Mouse (Mus musculus) forebrain, embryonic 15.5 days (tissue): ENCODE data around the gene Dap3. TPM values are rescaled to one million over a fixed set of nuclear protein-coding genes. Genes with fewer than 3 reads are reported as not detected.
"Not testable (repeated sequence)": the region's sequence is repeated elsewhere in the genome, so short reads cannot be mapped to it uniquely, and the experiment has no call there.

Source experiments
- ATAC-seq: fragments of 200-750 bp; cut with Nextera tagmentation; replicated peaks from 2 replicates; pipeline ENCODE4 v1.8.0; 2017; ENCODE audit warnings: mild to moderate bottlenecking, moderate TSS enrichment, moderate library complexity
- H3K27ac ChIP-seq: fragments of 300-500 bp; sonication (generic); replicated peaks from 2 replicates; pipeline ENCODE4 v1.5.1; 2015; ENCODE audit warnings: mild to moderate bottlenecking, inconsistent platforms
- H3K27me3 ChIP-seq: fragments of 300-500 bp; sonication (generic); 2 replicates; pipeline ENCODE4 v1.6.1; 2015; ENCODE audit warnings: inconsistent platforms
- H3K36me3 ChIP-seq: fragments of 300-500 bp; sonication (generic); 2 replicates; pipeline ENCODE4 v1.6.1; 2015; ENCODE audit warnings: mild to moderate bottlenecking, inconsistent platforms
- H3K4me1 ChIP-seq: fragments of 300-500 bp; sonication (generic); 2 replicates; pipeline ENCODE4 v1.6.1; 2015; ENCODE audit warnings: inconsistent platforms
- H3K4me2 ChIP-seq: fragments of 300-500 bp; sonication (generic); replicated peaks from 2 replicates; pipeline ENCODE4 v1.6.1; 2015; ENCODE audit warnings: mild to moderate bottlenecking, inconsistent platforms
- H3K4me3 ChIP-seq: fragments of 300-500 bp; sonication (generic); 2 replicates; pipeline ENCODE4 v1.5.1; 2015; ENCODE audit warnings: mild to moderate bottlenecking, inconsistent platforms
- H3K9ac ChIP-seq: fragments of 300-500 bp; sonication (generic); replicated peaks from 2 replicates; pipeline ENCODE4 v1.6.1; 2015; ENCODE audit warnings: mild to moderate bottlenecking, inconsistent platforms
- H3K9me3 ChIP-seq: fragments of 300-500 bp; sonication (generic); 2 replicates; pipeline ENCODE4 v1.6.1; 2016; ENCODE audit warnings: inconsistent platforms
- WGBS: fragments of 180-500 bp; shearing (Covaris S2); methylation state at CpG from one replicate; pipeline ENCODE4 v1.1.7; 2015; ENCODE audit warnings: mixed read lengths; 5-methylcytosine and 5-hydroxymethylcytosine counted together
- polyA plus RNA-seq: library from polyadenylated mRNA; unstranded; fragments of >200 nt; fragmentation: Nextera tagmentation; extraction: Ambion mirVana; gene quantifications from 2 replicates; pipeline ENCODE4 v1.2.1, GENCODE M21; 2015

Dap3 gene
- polyA plus RNA-seq = 163 and 167 TPM in 2 replicates

DNA sequence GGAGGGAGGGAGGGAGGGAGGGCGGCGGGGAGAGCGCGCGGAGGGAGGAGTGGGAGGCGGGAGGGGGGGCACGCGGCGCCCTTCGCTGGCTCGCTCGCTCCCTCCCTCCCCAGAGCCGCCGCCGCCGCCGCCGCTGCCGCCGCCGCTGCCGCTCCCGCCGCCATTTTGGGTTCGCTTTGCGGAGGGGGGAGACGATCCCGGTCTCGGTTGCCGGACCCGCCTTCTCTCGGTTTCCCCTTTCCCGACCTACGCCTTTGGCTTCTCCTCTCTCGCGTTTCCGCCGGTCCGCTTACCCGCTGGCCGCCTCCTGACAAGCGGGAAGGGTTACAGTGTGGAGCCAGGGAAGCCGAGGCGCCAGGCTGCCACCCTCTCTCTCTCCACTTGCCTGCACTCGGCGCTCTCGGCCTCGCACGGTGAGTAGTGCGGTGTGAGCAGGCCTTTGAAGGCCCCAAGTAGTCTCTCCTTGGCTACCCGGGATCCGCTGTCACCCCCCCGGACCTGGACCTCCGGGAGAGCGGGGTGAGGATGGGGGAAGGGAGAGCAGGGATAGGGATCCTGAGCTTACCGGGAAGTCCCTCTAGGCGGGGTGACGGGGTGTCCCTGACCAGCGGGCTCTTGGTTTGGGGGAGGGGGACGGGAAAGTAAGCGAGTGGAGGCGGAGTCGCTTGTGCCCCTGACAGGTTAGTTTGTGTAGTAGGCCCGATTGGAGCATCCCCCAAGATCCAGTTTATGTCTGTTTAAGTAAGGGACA lies at the start of gene Dap3, which contains the start of gene Ash1l:
Gene Dap3 (minus strand): TSS at position 606 of the 751 bp plus-strand sequence.
Gene Ash1l (plus strand): TSS at position 47 of the 751 bp plus-strand sequence.
- Histone ChIP-seq H3K9ac (peak within 1 kb of the TSS; percentile 97), H3K27ac (peak within 1 kb of the TSS; percentile 98), H3K9me3 (no peaks in the 10 kb centered on the region), H3K27me3 (no peaks in the 10 kb centered on the region), H3K4me3 (peak within 1 kb of the TSS; percentile 98), H3K4me2 (peak within 1 kb of the TSS; percentile 69), H3K4me1 (peaks cover 44% of the 10 kb centered on the region), H3K36me3 (no peaks in the 10 kb centered on the region)
- peak; percentile 83 for ATAC-seq
- WGBS = under 1% methylated on average over 55 of the region's 64 CpGs

DNA sequence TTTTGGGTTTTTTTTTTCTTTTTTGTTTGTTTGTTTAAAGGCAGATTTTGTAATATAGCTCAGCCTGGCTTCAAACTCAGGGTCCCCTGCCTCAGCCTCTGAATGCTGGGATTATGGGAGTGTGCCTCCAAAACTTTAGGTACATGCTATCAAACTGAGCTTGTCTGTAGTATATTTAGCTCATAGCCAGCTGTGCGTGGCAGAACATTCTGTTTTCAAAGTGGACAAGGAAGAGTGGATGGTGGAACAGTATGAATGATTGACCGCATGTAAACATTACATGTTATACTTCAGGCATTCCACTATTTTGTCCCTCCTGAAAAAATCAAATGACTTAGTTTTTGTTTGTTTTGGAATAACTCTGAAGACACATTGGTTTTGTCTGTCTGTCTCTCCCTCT lies 41.8 kb upstream of the Dap3 start:
- no peak overlapping the region for H3K9ac ChIP-seq
- no peak for ATAC-seq
- no peaks in the 10 kb centered on the region; the same call in 1 of the 2 replicates for H3K4me1 ChIP-seq
- H3K4me2 ChIP-seq = no peak overlapping the region
- H3K4me3 ChIP-seq = no peak overlapping the region
- WGBS = 96% methylated on average over 2 of the region's 2 CpGs
- peaks cover 5% of the 10 kb centered on the region; the same call in 1 of the 2 replicates for H3K36me3 ChIP-seq
- H3K9me3 ChIP-seq = no peaks in the 10 kb centered on the region
- no peaks in the 10 kb centered on the region for H3K27me3 ChIP-seq
- no peak overlapping the region for H3K27ac ChIP-seq

- H3K4me1 ChIP-seq = peaks cover 33% of the 10 kb centered on the region
- peak; percentile 72 for ATAC-seq
- H3K4me3 ChIP-seq = no peak overlapping the region
- H3K9ac ChIP-seq = no peak overlapping the region
- H3K36me3 ChIP-seq = peaks cover 33% of the 10 kb centered on the region
- no peak overlapping the region for H3K4me2 ChIP-seq
- WGBS = 29% methylated on average over 4 of the region's 4 CpGs
- no peaks in the 10 kb centered on the region for H3K9me3 ChIP-seq
- H3K27ac ChIP-seq = peak overlapping the region; percentile 61; the same call in 1 of the 2 replicates
- no peaks in the 10 kb centered on the region for H3K27me3 ChIP-seq
Measured at GRCm38 (mm10) chr3:88983921-88984381, 33.0 kb upstream of the Dap3 start.

GRCm38 (mm10) chr3:88981206-88982010 lies 30.4 kb upstream of the Dap3 start:
- H3K4me3 ChIP-seq = no peak overlapping the region
- ATAC-seq = peak; percentile 71
- no peaks in the 10 kb centered on the region for H3K9me3 ChIP-seq
- no peak overlapping the region for H3K9ac ChIP-seq
- peak overlapping the region; percentile 60 for H3K27ac ChIP-seq
- no peak overlapping the region for H3K4me2 ChIP-seq
- H3K27me3 ChIP-seq = no peaks in the 10 kb centered on the region
- 54% methylated on average over 8 of the region's 8 CpGs for WGBS
- peaks cover 33% of the 10 kb centered on the region for H3K36me3 ChIP-seq
- H3K4me1 ChIP-seq = peaks cover 33% of the 10 kb centered on the region

DNA sequence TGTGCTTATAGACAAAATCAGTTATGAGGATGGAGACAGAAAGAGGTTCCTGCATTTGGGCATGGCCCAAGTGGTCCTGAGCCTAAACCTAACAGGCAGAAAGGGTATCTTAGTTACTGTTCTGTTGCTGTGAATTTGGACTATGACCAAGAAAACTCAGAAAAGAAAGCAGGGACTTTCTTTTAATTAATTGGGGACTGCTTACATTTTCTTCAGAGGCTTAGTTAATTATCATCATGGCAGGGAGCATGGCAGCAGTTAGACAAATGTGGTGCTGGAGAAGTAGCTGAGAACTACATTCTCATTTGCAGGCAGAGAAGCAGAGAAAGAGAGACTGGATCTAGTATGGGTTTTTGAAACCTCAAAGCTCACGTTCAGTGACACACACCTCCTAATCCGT lies 24.0 kb upstream of the Dap3 start:
- H3K9me3 ChIP-seq = no peaks in the 10 kb centered on the region
- no peak overlapping the region for H3K4me3 ChIP-seq
- ATAC-seq = no peak
- 51% methylated on average over 2 of the region's 2 CpGs for WGBS
- peaks cover 14% of the 10 kb centered on the region for H3K4me1 ChIP-seq
- H3K27ac ChIP-seq = peak overlapping the region; percentile 42
- H3K4me2 ChIP-seq = no peak overlapping the region
- H3K36me3 ChIP-seq = no peaks in the 10 kb centered on the region
- no peaks in the 10 kb centered on the region for H3K27me3 ChIP-seq
- H3K9ac ChIP-seq = no peak overlapping the region

DNA sequence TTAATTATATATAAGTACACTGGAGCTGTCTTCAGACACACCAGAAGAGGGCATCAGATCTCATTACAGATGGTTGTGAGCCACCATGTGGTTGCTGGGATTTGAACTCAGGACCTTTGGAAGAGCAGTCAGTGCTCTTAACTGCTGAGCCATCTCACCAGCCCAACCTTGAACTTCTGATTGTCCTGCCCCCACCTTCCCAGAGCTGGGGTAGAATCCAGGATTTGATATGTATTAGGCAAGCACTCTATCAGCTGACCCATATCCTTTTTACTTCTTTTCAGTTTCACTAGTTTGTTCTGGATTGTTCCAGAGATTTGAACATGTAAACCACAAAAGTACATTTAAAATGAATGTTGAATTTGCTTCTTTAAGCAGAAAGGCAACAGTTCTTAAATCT lies 12.2 kb upstream of the Dap3 start:
- H3K4me1 ChIP-seq, ATAC-seq, H3K4me2 ChIP-seq, H3K4me3 ChIP-seq, H3K27me3 ChIP-seq, H3K27ac ChIP-seq, H3K9ac ChIP-seq, H3K9me3 ChIP-seq: not testable (repeated sequence)
- H3K36me3 ChIP-seq = peaks cover 12% of the 10 kb centered on the region

GRCm38 (mm10) chr3:88953736-88954135 lies 2.8 kb upstream of the Dap3 start:
- no peak for ATAC-seq
- Histone ChIP-seq H3K27me3 (no peaks in the 10 kb centered on the region), H3K4me1 (peaks cover 30% of the 10 kb centered on the region), H3K9me3 (no peaks in the 10 kb centered on the region), H3K4me3 (no peak overlapping the region), H3K9ac (no peak overlapping the region), H3K36me3 (no peaks in the 10 kb centered on the region), H3K27ac (no peak overlapping the region), H3K4me2 (no peak overlapping the region)

DNA sequence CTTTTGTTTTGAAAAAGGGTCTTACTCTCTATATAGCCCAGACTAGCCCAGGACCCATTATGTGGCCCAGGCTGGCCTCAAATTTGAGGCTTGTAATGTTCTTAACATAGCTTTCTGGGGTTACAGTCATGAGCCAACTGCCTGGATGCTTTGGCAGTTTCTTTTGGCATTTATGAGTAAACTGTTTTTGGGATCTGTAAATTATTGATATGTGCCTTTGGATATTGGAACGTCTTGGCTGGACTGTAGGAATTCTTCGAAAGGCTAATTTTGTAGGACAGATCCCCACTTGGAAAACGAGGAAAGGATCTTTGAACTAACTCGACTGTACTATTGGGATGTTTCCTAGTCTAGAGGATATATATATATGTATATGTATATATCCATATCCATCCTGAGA lies 2.3 kb upstream of the Dap3 start:
- Histone ChIP-seq H3K27me3 (no peaks in the 10 kb centered on the region), H3K36me3 (no peaks in the 10 kb centered on the region), H3K27ac (no peak overlapping the region), H3K4me3 (no peak overlapping the region), H3K9ac (no peak overlapping the region), H3K4me2 (no peak overlapping the region), H3K9me3 (no peaks in the 10 kb centered on the region), H3K4me1 (peaks cover 35% of the 10 kb centered on the region)
- ATAC-seq = no peak
- WGBS = 85% methylated on average over 4 of the region's 4 CpGs

DNA sequence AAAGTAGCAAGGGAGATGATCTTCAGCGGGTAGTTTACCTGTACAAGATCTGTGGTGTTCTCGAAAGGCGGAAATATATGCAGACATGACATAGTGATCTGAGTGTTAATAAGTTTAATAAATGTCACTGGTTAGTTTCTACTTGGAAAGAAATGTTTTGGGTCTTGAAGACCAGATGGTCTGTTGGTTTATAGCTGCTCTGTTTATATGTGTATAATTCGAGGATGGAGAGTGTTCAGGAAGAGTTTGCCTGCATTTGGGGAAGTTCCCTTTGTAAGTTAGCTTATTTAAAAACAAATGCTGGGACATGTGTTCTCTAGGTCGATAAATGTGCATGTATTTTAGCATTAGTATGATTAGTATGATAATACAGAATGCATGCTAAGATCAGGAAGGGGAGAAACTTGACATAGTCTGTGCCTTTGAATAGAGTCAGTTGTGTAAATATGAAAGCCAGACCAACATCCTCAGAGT lies 383 bp upstream of the Dap3 start:
- H3K9ac ChIP-seq = peak overlapping the region; percentile 97
- no peak for ATAC-seq
- no peaks in the 10 kb centered on the region for H3K36me3 ChIP-seq
- peaks cover 44% of the 10 kb centered on the region for H3K4me1 ChIP-seq
- no peaks in the 10 kb centered on the region for H3K27me3 ChIP-seq
- H3K4me2 ChIP-seq = peak overlapping the region; percentile 61
- H3K4me3 ChIP-seq = peak overlapping the region; percentile 98
- H3K9me3 ChIP-seq = no peaks in the 10 kb centered on the region
- peak overlapping the region; percentile 98 for H3K27ac ChIP-seq
- WGBS = 1% methylated on average over 5 of the region's 5 CpGs

GRCm38 (mm10) chr3:88949786-88950575 lies 1.0 kb downstream of the Dap3 start:
- Histone ChIP-seq H3K9me3 (no peaks in the 10 kb centered on the region), H3K27me3 (no peaks in the 10 kb centered on the region), H3K27ac (peak overlapping the region; percentile 98), H3K9ac (peak overlapping the region; percentile 97), H3K4me2 (peak overlapping the region; percentile 69), H3K4me1 (peaks cover 44% of the 10 kb centered on the region), H3K4me3 (peak overlapping the region; percentile 98), H3K36me3 (no peaks in the 10 kb centered on the region)
- peak; percentile 92 for ATAC-seq
- under 1% methylated on average over 74 of the region's 92 CpGs for WGBS

- no peaks in the 10 kb centered on the region for H3K27me3 ChIP-seq
- no peak overlapping the region for H3K4me2 ChIP-seq
- no peak overlapping the region for H3K27ac ChIP-seq
- no peak for ATAC-seq
- peaks cover 18% of the 10 kb centered on the region for H3K4me1 ChIP-seq
- 95% methylated on average over 4 of the region's 4 CpGs for WGBS
- H3K36me3 ChIP-seq = peaks cover 23% of the 10 kb centered on the region
- H3K9ac ChIP-seq = no peak overlapping the region
- no peaks in the 10 kb centered on the region for H3K9me3 ChIP-seq
- H3K4me3 ChIP-seq = no peak overlapping the region
Measured at GRCm38 (mm10) chr3:88944109-88944508, 6.9 kb downstream of the Dap3 start.
